Mouse (Mus musculus): Measurements from ENCODE around the gene Fbxo34. TPM values are rescaled to one million over a fixed set of nuclear protein-coding genes. Genes with fewer than 3 reads are reported as not detected.
"Not testable (repeated sequence)": the region's sequence is repeated elsewhere in the genome, so short reads cannot be mapped to it uniquely, and the experiment has no call there.

Fbxo34 gene
- total and polyA plus RNA-seq, 2 experiments, result 9.7 to 12.7 TPM

DNA sequence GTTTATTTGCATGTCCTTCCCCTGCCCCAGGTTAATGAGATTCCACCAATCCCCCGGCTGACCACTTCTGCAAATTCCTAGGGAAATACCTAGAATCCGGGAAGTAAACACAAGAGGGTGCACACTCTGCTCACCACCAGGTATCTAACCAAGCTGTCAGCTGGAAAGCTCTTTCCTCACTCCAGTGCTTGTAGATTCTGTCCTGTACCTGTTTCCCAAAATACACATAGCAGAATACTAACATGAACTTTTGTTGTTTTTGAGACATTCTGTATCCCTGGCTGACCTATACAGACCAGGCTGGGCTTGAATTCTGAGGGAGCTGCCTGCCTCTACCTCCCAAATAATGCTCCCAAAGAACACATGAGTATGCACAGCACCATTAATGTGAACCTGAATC is 110.5 kb downstream of the Fbxo34 start:
- H3K79me2 ChIP-seq (ENCODE audit: control insufficient read depth, insufficient read depth, low read length), result peaks cover 7% of the 10 kb centered on the region; the same call in 1 of the 2 replicates
- H3K4me3 ChIP-seq (ENCODE audit: insufficient read depth, low read depth, low read length), result no peak overlapping the region
- no peak overlapping the region for H3K9ac ChIP-seq (ENCODE audit: low read depth, low read length)
- H3K4me1 ChIP-seq (ENCODE audit: control insufficient read depth, insufficient read depth, low read length), result peaks cover 21% of the 10 kb centered on the region
- TF ChIP-seq POLR2A (IDR thresholded peaks at IDR 0.05; ENCODE audit: extremely low read depth, insufficient read depth, low read length) (no peak), CTCF (IDR thresholded peaks at IDR 0.05; ENCODE audit: low read depth, low read length) (no peak)
- H3K36me3 ChIP-seq (ENCODE audit: control insufficient read depth, insufficient read depth, low read length), result peaks cover 32% of the 10 kb centered on the region
- no peaks in the 10 kb centered on the region for H3K27me3 ChIP-seq (ENCODE audit: control insufficient read depth, insufficient read depth, low read length)
- WGBS, result 29% methylated on average over 2 of the region's 2 CpGs
- DNase-seq (ENCODE audit: extremely low read depth, low read depth, low spot score), result peak; percentile 62
- peak overlapping the region; percentile 61 for H3K27ac ChIP-seq (replicated peaks; ENCODE audit: insufficient read depth, low read depth, low read length)

DNA sequence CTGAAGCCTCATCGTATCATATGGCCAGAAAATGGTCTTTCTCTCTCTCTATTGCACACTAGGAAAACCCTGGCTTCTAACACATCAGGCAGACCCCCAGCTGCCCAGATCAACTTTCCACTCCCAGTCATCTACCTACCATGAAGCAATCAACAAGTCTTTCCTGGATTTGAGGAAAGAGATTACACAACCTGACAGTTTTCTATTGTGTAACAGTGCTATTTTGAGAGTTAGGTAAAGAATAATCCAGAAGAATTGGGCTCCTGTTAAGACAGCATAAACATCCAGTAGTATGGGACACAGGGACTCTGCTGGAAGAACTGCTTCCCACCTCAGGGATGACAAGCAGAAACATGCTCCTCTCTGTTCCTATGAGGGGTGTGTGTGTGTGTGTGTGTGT is 112.3 kb downstream of the Fbxo34 start:
- peaks cover 19% of the 10 kb centered on the region for H3K36me3 ChIP-seq (ENCODE audit: control insufficient read depth, insufficient read depth, low read length)

DNA sequence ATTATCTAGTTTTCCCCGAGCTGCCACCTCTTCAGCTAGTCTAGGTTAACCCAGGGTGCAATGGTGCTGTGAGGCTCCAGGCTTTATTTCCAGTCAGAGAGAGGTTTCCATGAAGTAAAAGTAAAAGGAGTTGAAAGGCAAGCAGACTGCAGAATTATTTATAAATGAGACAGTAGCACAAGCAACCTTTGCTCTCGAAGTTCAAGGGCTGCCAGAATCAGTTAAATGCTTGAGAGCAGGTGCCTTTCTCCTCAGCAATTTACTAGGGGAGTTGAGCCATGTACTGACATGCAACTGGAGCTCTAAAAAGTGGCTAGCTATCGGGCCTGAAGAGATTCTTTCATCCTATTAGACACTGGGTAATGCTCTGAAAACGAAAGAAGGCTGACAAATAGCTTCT is 112.9 kb downstream of the Fbxo34 start:
- peaks cover 21% of the 10 kb centered on the region for H3K4me1 ChIP-seq (ENCODE audit: control insufficient read depth, insufficient read depth, low read length)
- H3K79me2 ChIP-seq (ENCODE audit: control insufficient read depth, insufficient read depth, low read length), result peaks cover 10% of the 10 kb centered on the region; the same call in 1 of the 2 replicates
- H3K36me3 ChIP-seq (ENCODE audit: control insufficient read depth, insufficient read depth, low read length), result peaks cover 14% of the 10 kb centered on the region; the same call in 1 of the 2 replicates
- H3K9ac ChIP-seq (ENCODE audit: low read depth, low read length), result peak overlapping the region; percentile 63
- peak; percentile 88 for DNase-seq (ENCODE audit: extremely low read depth, low read depth, low spot score)
- WGBS, result 33% methylated on average over 4 of the region's 4 CpGs
- H3K27me3 ChIP-seq (ENCODE audit: control insufficient read depth, insufficient read depth, low read length), result no peaks in the 10 kb centered on the region
- no peak overlapping the region for H3K4me3 ChIP-seq (ENCODE audit: insufficient read depth, low read depth, low read length)
- no peak for TF ChIP-seq POLR2A (IDR thresholded peaks at IDR 0.05; ENCODE audit: extremely low read depth, insufficient read depth, low read length)
- TF ChIP-seq CTCF (IDR thresholded peaks at IDR 0.05; ENCODE audit: low read depth, low read length), result no peak
- H3K27ac ChIP-seq (replicated peaks; ENCODE audit: insufficient read depth, low read depth, low read length), result peak overlapping the region; percentile 100

More for the DNA sequence above, 112.3 kb downstream of the Fbxo34 start:
- peak overlapping the region; percentile 63 for H3K9ac ChIP-seq (ENCODE audit: low read depth, low read length)
- H3K4me3 ChIP-seq (ENCODE audit: insufficient read depth, low read depth, low read length), result no peak overlapping the region
- H3K79me2 ChIP-seq (ENCODE audit: control insufficient read depth, insufficient read depth, low read length), result peaks cover 7% of the 10 kb centered on the region; the same call in 1 of the 2 replicates
- H3K4me1 ChIP-seq (ENCODE audit: control insufficient read depth, insufficient read depth, low read length), result peaks cover 21% of the 10 kb centered on the region
- H3K27me3 ChIP-seq (ENCODE audit: control insufficient read depth, insufficient read depth, low read length), result no peaks in the 10 kb centered on the region
- TF ChIP-seq CTCF (IDR thresholded peaks at IDR 0.05; ENCODE audit: low read depth, low read length) (no peak), POLR2A (IDR thresholded peaks at IDR 0.05; ENCODE audit: extremely low read depth, insufficient read depth, low read length) (no peak)
- WGBS, result 73% methylated on average over 1 of the region's 1 CpGs
- DNase-seq (ENCODE audit: extremely low read depth, low read depth, low spot score), result peak; percentile 96
- peak overlapping the region; percentile 100 for H3K27ac ChIP-seq (replicated peaks; ENCODE audit: insufficient read depth, low read depth, low read length)

DNA sequence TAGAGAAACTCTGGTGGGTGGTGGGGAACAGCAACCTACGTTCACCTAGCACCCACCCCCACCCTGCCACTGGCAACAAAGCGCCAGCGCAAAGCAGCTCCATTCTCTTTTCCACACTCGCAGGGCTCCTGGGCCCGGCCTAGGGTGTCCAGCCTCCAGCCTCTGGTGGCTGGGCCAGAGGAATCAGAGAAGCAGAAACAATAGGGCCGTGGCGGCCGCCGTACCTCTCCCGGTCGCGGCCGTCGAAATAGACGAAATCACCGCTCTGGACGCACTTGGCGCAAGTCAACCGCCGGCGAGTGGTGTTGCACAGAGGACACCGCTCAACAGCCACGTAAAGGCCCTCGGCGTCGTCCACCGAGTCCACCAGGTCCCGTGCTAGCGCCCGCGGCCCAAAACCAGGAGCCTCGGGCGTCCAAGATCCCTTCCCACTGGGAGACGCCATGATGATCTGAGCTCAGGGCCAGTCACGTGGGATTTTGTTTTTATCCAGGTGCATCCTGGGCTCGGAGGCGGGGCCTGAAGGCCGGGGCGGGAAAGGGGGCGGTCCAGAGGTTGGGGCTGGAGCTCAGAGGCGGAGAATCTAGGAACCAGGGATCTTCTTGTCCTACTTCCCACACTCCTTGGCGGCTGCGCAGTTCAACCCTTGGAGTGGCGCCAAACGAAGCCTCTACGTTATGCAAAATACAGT is 117.9 kb downstream of the Fbxo34 start:
- Histone ChIP-seq H3K79me2 (ENCODE audit: control insufficient read depth, insufficient read depth, low read length) (peaks cover 6% of the 10 kb centered on the region; the same call in 1 of the 2 replicates), H3K27ac (replicated peaks; ENCODE audit: insufficient read depth, low read depth, low read length) (peak overlapping the region; percentile 80), H3K4me1 (ENCODE audit: control insufficient read depth, insufficient read depth, low read length) (peaks cover 6% of the 10 kb centered on the region), H3K36me3 (ENCODE audit: control insufficient read depth, insufficient read depth, low read length) (no peaks in the 10 kb centered on the region; the same call in 1 of the 2 replicates), H3K9ac (ENCODE audit: low read depth, low read length) (peak overlapping the region; percentile 97), H3K27me3 (ENCODE audit: control insufficient read depth, insufficient read depth, low read length) (no peaks in the 10 kb centered on the region), H3K4me3 (ENCODE audit: insufficient read depth, low read depth, low read length) (peak overlapping the region; percentile 81)
- peak; percentile 89 for DNase-seq (ENCODE audit: extremely low read depth, low read depth, low spot score)
- TF ChIP-seq POLR2A (IDR thresholded peaks at IDR 0.05; ENCODE audit: extremely low read depth, insufficient read depth, low read length) (peak; percentile 80), CTCF (IDR thresholded peaks at IDR 0.05; ENCODE audit: low read depth, low read length) (no peak)
- WGBS, result under 1% methylated on average over 46 of the region's 46 CpGs

DNA sequence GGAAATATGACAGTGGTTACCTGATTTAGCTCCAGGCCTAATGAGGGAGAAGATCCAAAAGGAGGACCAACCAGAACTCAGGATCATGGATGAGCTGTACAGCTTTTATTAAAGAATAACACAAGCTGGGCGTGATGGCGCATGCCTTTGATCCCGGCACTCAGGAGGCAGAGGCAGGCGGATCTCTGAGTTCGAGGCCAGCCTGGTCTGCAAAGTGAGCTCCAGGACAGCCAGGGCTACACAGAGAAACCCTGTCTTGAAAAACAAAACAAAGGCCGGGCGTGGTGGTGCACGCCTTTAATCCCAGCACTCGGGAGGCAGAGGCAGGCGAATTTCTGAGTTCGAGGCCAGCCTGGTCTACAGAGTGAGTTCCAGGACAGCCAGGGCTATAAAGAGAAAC is 120.3 kb downstream of the Fbxo34 start, which contains the start of gene Atg14:
TSS of gene Atg14 (minus strand) at position 101 of the 400 bp plus-strand sequence.
- 92% methylated on average over 11 of the region's 11 CpGs for WGBS
- DNase-seq (ENCODE audit: extremely low read depth, low read depth, low spot score); H3K79me2 ChIP-seq (ENCODE audit: control insufficient read depth, insufficient read depth, low read length); H3K9ac ChIP-seq (ENCODE audit: low read depth, low read length); H3K4me1 ChIP-seq (ENCODE audit: control insufficient read depth, insufficient read depth, low read length); H3K4me3 ChIP-seq (ENCODE audit: insufficient read depth, low read depth, low read length); H3K36me3 ChIP-seq (ENCODE audit: control insufficient read depth, insufficient read depth, low read length); H3K27ac ChIP-seq (replicated peaks; ENCODE audit: insufficient read depth, low read depth, low read length); H3K27me3 ChIP-seq (ENCODE audit: control insufficient read depth, insufficient read depth, low read length): not testable (repeated sequence)

DNA sequence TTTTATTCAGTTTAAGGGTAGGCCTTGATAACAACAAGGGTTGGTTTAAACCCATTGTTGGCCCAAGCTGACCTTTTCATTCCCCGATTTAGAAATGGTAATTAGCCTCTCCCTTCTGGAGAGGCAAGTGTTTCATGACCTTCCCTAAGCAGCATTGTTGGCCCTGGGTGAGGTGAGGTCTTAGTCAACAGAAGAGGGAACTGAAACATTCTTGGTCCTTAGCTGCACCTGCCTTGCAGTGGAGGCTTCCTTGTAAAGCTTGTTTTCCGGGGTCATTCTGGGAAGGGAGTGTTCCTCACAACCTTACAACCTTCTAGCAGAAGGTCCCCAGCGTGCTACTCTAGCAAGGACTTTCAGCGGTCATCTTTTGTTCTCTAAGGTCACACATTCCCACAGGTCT is 122.5 kb downstream of the Fbxo34 start:
- whole genome bisulfite sequencing, result 78% methylated on average over 4 of the region's 4 CpGs
- Histone ChIP-seq H3K27me3 (ENCODE audit: control insufficient read depth, insufficient read depth, low read length) (no peaks in the 10 kb centered on the region), H3K4me1 (ENCODE audit: control insufficient read depth, insufficient read depth, low read length) (no peaks in the 10 kb centered on the region), H3K4me3 (ENCODE audit: insufficient read depth, low read depth, low read length) (no peak overlapping the region), H3K79me2 (ENCODE audit: control insufficient read depth, insufficient read depth, low read length) (peaks cover 4% of the 10 kb centered on the region; the same call in 1 of the 2 replicates), H3K36me3 (ENCODE audit: control insufficient read depth, insufficient read depth, low read length) (no peaks in the 10 kb centered on the region), H3K27ac (replicated peaks; ENCODE audit: insufficient read depth, low read depth, low read length) (no peak overlapping the region), H3K9ac (ENCODE audit: low read depth, low read length) (no peak overlapping the region)
- no peak for DNase-seq (ENCODE audit: extremely low read depth, low read depth, low spot score)
- TF ChIP-seq POLR2A (IDR thresholded peaks at IDR 0.05; ENCODE audit: extremely low read depth, insufficient read depth, low read length) (no peak), CTCF (IDR thresholded peaks at IDR 0.05; ENCODE audit: low read depth, low read length) (no peak)
